Mouse (Mus musculus): ENCODE measurements at regions not wholly inside any gene's neighbourhood (a gene's known extent, or its start where the extent isn't known, plus 50 kb on each side); places are given as distances from the start of the nearest gene placed in this dataset.

DNA sequence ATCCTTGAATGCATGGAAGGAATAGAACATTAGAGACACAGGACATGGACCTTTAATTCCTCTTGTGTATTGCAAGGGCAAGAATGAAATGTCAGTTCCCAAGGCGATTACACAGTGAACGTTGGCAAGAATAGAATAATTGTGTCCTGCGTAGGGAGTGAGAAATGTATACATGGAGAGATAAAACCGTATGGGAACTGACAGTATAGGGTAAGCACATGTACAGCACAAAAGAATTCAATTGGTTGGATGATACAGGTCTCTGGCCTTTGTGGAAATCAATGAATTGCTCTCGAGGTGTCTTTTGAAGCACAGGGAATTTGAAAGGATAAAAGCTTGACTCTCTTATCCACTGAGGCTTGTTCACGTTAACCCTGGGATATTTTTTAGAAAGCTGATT lies 415.4 kb upstream of the Dph6 start:
- TF ChIP-seq CTCF (IDR thresholded peaks at IDR 0.05) = no peak
- no peak for TF ChIP-seq POLR2A (IDR thresholded peaks at IDR 0.05; ENCODE audit: insufficient read depth, low read depth, low read length)

All from heart, adult 2 months (tissue).